Mouse (Mus musculus): Measurements from ENCODE around the gene Dock9.

Dock9 gene

DNA sequence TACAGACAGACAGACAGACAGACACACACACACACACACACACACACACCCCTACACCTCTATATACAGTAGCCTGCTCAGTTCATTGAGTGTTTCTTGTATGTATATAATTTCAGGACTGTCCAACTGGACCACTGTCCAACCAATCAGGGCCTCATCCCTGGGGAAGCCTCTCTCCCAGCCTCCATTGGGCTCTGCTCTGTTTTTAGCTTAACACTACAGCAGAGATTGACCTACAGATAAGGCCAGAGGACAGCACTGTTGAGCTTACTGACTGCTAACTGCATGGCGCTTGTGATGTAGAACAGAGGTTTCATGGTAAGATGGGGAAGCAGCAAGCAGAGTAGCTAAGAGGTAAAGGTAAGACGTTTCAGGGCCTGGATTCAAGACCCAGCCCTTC lies 5.7 kb downstream of the Dock9 start:
- DNase-seq (ENCODE audit: low spot score) = no peak

- no peak for DNase-seq (ENCODE audit: low spot score)
Observed at GRCm38 (mm10) chr14:121791112-121791511, 6.5 kb downstream of the Dock9 start.

DNA sequence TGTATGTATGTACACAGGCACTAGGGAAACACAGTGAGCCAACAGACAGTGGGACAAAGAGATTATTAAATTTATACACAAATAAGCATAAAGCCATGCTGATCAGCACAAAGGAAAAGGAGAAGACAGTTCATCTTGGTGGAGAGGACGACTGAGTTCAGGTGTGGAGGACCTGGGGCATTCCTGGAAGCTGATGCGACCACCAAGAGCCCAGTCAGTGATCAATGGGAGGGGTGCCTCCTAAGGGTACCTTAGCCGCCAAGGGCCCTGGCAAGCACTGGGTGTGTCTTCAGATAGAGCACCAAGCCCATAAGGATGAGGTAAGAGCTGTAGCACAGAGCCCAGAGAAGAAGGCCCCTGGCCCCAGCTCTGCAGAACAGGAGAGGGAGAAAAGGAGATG lies 8.4 kb downstream of the Dock9 start:
- DNase-seq (ENCODE audit: low spot score) = no peak

- DNase-seq (ENCODE audit: low spot score) = no peak
Observed at GRCm38 (mm10) chr14:121788451-121788850, 9.2 kb downstream of the Dock9 start.

DNA sequence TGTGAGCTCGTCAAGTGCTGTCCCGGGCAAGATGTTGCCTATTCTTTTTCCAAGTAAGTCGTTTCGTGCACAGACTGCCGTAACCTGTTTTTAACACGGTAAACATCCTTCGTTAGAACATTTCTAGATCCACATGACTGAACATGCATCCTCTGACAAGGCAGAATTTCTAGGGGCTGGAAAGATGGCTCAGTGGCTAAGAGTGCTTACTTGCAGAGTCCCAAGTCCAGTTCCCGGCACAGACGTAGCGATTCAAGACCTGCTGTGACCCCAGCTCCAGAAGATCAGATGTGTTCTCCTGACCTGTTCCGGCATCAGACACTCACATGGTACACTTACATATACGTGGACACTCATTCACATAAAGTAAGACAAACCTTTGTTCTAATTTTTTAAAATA lies 10.2 kb downstream of the Dock9 start:
- peak; percentile 49 for DNase-seq (ENCODE audit: low spot score)

DNA sequence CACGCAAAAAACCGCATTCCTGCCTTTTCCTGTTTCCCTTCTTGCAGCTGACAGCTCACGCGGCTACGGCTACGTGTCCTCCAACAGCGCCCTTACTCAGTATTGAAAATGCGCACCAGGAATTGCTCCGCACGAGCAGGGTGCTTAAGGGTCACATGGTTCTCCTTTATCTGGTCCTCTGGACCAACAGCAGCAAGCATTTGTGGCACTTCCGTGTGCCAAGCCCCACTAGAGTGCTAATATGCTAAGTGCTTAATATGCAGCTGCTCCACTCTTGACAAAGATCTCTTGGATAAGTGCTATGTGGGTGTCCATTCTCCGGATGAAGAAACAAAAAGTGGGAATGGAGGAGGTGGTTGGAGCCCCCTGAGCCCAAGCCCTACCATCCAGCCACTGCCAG lies 10.7 kb downstream of the Dock9 start:
- DNase-seq (ENCODE audit: low spot score) = no peak

- DNase-seq (ENCODE audit: low spot score) = no peak
Observed at GRCm38 (mm10) chr14:121785394-121785793, 12.2 kb downstream of the Dock9 start.

- DNase-seq (ENCODE audit: low spot score) = peak; percentile 58
Observed at GRCm38 (mm10) chr14:121780942-121781531, 16.6 kb downstream of the Dock9 start.

DNA sequence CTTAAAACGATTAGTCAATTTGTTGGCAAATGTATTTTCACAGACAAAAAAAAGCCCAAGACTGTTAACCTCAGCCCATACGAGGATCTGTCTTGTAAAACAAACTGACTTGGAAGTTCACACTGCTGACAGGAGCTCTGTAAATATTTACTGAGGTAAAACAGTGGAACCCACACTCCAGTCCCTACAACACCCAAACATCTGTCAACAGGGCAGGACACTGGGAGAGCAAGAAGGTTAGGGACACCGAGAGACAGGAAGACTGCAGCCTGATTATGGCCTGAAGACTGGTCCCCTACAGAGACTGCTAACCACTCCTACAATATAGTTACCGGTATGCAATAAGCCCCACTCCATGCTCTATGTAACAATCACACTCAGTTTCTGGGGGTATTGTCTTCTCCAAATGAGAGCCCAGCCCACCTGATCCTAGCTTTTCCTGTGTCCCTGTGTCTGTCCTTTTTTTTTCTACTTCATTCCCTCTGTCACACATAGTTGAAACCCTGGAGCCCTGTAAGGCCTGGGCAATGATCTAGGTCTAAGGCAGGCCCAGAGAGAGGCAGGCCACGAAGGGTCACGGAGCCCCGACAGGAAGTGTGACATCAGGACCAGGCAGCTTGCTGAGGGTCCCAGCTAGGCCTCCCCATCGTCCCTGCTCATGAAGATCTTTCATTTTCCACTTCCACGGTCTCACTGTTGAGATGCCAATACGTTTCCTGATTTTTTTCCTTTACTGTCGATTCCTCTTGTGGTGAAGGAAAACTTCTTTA lies 17.3 kb downstream of the Dock9 start:
- no peak for DNase-seq (ENCODE audit: low spot score)

DNA sequence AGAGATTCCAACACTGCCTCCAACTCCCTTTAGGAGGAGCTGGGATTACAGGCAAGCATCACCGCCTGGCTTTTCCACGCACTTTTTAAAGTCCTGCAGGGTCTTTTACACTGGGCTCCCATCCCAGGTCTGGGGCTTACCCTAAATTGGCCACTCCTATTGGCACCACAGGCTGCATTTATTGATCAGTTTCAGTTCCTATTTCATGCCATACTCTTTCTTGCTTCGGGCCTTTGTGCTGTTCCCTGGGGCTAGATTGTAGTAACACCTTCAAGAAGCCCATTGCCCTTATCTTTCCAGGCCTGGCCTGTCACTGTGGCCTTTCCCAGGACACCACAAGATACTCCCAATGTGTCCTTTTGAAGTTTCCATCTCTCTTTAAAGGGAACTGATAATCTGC lies 18.0 kb downstream of the Dock9 start:
- no peak for DNase-seq (ENCODE audit: low spot score)

GRCm38 (mm10) chr14:121777279-121777831 lies 20.3 kb downstream of the Dock9 start:
- no peak for DNase-seq (ENCODE audit: low spot score)

GRCm38 (mm10) chr14:121776749-121777148 lies 20.9 kb downstream of the Dock9 start:
- DNase-seq (ENCODE audit: low spot score) = no peak

DNA sequence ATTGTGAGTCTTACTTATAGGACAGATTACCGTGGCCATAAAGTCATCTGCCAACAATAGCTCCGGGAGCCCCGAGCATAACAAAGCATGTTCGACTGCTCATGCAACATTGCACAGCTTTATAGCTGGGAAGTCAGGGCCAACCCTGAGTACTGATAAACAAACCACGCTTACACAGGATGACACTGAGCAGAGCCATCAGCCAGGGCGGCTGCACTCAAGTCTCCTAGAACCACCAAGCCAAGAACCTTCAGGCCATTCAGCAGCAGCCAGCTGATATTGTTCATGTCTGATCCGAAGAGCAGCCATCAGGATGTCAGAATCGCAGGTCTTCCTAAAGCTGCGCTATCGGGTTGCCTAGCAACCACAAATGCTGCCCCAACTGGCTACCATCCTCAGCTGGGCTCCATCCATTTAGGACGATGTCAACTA lies 35.6 kb downstream of the Dock9 start:
- no peak for DNase-seq (ENCODE audit: low spot score)

- DNase-seq (ENCODE audit: low spot score) = no peak
Observed at GRCm38 (mm10) chr14:121760403-121760802, 37.2 kb downstream of the Dock9 start.

- DNase-seq (ENCODE audit: low spot score) = peak; percentile 37
Observed at GRCm38 (mm10) chr14:121754110-121754509, 43.5 kb downstream of the Dock9 start.

GRCm38 (mm10) chr14:121752686-121753426 lies 44.8 kb downstream of the Dock9 start:
- DNase-seq (ENCODE audit: low spot score) = no peak

GRCm38 (mm10) chr14:121749606-121750005 lies 48.0 kb downstream of the Dock9 start:
- no peak for DNase-seq (ENCODE audit: low spot score)

- DNase-seq (ENCODE audit: low spot score) = no peak
Observed at GRCm38 (mm10) chr14:121749084-121749483, 48.6 kb downstream of the Dock9 start.

DNA sequence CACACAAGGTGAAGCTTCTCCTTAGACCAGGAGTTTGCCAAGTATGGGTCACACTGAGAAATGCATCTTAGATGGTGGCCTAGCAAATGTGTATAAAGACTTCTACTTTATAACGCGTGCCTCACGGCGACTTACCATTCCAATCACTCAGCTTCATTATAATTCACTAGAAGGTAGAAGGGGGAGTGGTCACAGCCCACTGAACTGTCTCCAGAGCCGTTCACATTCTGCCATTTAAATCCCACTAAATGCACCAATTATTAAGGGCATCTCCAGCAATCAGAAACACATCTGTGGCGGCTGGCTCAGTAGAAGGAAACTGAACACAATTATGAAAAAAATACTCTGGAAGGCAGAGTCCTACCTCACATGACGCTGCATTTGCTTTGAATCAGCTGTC lies 50.3 kb downstream of the Dock9 start:
- no peak for DNase-seq (ENCODE audit: low spot score)

GRCm38 (mm10) chr14:121743787-121744417 lies 53.7 kb downstream of the Dock9 start:
- no peak for DNase-seq (ENCODE audit: low spot score)

GRCm38 (mm10) chr14:121738431-121739403 lies 58.9 kb downstream of the Dock9 start:
- DNase-seq (ENCODE audit: low spot score) = no peak
